Mouse (Mus musculus): ENCODE measurements around the gene Mrps10. TPM values are rescaled to one million over a fixed set of nuclear protein-coding genes. Genes with fewer than 3 reads are reported as not detected.
"Not testable (repeated sequence)": the region's sequence is repeated elsewhere in the genome, so short reads cannot be mapped to it uniquely, and the experiment has no call there.

The Mrps10 gene
- polyA plus RNA-seq (2015; fragmentation: Nextera tagmentation; extraction: Ambion mirVana), result 72.0 and 75.3 TPM in 2 replicates

DNA sequence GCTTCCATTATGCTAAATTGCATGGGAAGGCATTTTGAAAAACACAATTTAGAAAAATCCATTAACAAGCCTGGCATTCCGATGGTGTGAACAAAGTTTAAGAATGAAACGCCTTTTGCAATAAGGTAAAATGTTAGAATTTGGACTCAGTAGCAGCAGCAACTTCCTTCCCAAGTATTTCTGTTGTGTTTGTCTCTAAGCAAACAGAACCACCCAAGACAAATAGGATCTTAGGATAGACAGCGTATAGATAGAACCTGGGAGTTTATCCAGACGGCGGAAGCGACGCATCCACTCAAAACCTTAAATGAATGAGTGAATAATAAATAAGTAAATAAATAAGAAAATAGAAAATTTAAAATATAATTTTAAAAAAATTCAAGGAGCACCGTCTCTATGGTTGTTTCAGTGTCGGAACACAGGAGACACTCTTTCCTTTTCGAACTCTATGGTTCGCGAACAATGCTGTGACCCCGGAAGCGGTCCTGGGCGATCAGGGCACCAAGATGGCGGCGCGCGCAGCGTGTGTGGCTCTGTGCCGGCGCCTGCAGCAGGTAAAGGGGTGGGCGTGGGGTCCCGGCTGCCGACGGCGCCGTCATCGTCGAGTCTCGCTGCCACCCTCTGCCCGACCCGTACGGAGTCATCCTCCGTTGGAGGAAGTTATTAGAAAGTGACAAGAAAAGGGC is at the start of gene Mrps10:
Gene Mrps10, plus strand, starts transcription at position 487 of the 686 bp plus-strand sequence.
- Histone ChIP-seq H3K9me3 (replicated peaks) (no peaks in the 10 kb centered on the region), H3K9ac (replicated peaks) (peak within 1 kb of the TSS; percentile 63), H3K4me2 (peak within 1 kb of the TSS; percentile 82), H3K36me3 (peaks cover 13% of the 10 kb centered on the region), H3K27ac (replicated peaks) (peak within 1 kb of the TSS; percentile 87), H3K27me3 (replicated peaks) (peaks cover 23% of the 10 kb centered on the region), H3K4me1 (peaks cover 24% of the 10 kb centered on the region), H3K4me3 (replicated peaks) (peak within 1 kb of the TSS; percentile 56)
- ATAC-seq (ENCODE audit: low FRiP score), result peak; percentile 94
- 3% methylated on average over 35 of the region's 35 CpGs for whole genome bisulfite sequencing

DNA sequence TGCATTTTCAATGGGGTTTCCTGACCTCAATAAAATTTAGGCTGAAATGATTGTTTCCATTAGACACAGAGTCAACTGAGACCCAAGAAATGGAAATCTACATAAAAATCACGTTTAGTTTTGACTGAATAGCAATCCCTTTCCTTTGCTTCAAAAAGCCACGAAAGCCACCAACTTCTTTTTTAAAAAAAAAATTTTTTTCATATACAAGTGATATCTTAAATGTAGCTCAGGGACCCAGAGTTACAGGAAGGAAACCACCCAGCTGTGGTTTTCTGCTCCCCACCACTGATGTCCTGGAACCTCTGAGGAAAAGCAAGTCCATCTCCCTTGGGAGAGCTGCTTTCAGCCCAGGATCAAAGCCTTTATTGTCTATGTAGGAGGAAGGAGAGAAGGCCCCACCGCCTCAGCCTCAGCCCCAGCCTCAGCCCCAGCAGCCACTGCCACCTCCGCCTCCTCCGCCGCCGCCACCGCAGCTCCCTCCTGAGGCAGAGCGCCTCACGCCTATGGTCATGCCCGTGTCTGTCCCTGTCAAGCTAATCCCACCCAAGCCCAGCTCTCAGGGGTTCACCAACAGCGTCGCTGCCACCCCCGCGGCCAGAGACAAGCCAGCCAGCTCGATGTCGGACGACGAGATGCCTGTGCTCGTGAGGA is 49.6 kb upstream of the Mrps10 start:
- H3K4me1 ChIP-seq, result no peaks in the 10 kb centered on the region
- no peak for ATAC-seq (ENCODE audit: low FRiP score)
- WGBS, result 81% methylated on average over 20 of the region's 20 CpGs
- H3K27me3 ChIP-seq (replicated peaks), result no peaks in the 10 kb centered on the region
- H3K4me3 ChIP-seq (replicated peaks), result no peak overlapping the region
- no peak overlapping the region for H3K9ac ChIP-seq (replicated peaks)
- H3K27ac ChIP-seq (replicated peaks), result no peak overlapping the region
- peaks cover 32% of the 10 kb centered on the region for H3K36me3 ChIP-seq
- H3K9me3 ChIP-seq (replicated peaks), result no peaks in the 10 kb centered on the region
- H3K4me2 ChIP-seq, result no peak overlapping the region

DNA sequence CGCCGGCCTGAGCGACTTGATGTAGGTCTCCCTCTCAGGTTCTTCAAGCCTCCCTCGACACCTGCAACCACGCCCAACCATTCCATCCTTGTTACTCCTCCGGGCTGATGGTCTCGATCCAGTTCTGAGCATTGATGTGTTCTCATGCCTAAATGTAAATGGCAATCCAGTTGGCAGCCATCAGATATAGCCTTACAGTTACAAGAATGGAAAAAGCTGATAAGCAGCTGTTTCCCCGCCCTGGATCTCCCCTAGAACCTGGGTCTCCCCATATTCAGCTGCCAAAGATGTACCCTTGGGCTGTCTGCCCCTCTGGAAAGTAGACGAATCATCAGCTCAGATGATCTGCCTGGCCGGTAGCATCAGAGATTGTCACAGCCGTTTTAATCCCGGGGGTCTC is 48.9 kb upstream of the Mrps10 start:
- Histone ChIP-seq H3K4me3 (replicated peaks) (no peak overlapping the region), H3K27me3 (replicated peaks) (no peaks in the 10 kb centered on the region), H3K36me3 (peaks cover 25% of the 10 kb centered on the region), H3K27ac (replicated peaks) (no peak overlapping the region), H3K9me3 (replicated peaks) (no peaks in the 10 kb centered on the region), H3K4me1 (no peaks in the 10 kb centered on the region), H3K9ac (replicated peaks) (no peak overlapping the region), H3K4me2 (no peak overlapping the region)
- ATAC-seq (ENCODE audit: low FRiP score), result no peak
- WGBS, result 95% methylated on average over 12 of the region's 12 CpGs

DNA sequence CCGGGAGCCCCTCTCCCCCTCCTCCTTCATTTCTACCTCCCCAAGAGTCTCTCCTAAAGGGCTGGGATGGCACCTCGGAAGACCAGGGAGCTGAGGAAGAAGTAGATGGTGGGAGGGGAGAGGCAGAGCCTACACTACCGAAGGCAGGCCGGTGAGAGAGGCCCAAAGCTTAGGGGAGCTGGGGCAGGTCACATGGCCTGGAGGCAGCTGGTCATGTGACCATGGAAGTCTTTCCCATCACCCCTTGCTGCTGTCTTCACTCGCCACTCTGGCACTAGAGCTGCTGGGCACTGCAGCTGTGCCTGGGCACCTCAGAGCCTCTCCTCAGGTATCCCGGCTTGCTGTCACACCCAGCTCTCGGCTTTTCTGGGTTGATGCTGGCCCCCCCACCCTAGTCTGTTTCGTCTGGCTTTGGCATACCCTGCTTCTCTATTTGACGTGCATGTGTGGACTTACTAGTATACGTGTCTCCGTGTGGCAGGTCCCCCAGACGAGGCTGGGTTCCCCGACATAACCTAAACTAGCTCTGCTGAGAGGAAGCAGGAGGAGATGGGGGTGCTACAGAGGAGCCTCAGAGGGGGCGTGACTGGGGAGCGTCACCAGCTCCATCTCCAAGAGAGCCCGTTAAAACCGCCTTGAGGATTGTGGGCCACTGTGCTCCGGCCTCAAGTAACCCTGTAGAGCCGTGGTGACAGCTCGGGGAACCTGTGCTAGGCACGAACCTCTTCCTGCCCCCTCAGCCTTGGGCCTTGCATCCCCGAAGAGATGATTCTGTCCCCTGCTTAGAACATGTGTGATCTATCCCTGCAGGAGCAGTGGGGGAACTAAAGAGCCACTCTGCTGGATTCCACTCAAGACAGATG is 46.3 kb upstream of the Mrps10 start:
- no peak overlapping the region for H3K4me3 ChIP-seq (replicated peaks)
- 86% methylated on average over 22 of the region's 22 CpGs for WGBS

DNA sequence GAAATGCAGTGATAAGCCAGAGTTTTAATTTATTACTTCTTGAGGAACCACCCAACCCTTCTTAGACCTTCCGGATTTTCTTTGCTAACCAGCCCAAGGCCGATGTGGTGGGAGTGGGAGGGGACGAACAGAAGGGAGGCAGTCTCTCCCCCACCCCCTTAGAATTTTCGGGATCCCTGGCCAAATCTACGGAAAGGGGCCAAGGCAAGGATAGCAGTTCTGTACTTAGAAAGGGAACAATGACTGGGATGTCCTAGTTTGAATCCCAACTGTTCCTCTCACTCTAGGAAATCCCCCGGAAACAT is 45.7 kb upstream of the Mrps10 start:
- Histone ChIP-seq H3K27ac (replicated peaks) (no peak overlapping the region), H3K9ac (replicated peaks) (no peak overlapping the region), H3K36me3 (peaks cover 24% of the 10 kb centered on the region), H3K4me3 (replicated peaks) (no peak overlapping the region), H3K4me1 (no peaks in the 10 kb centered on the region), H3K9me3 (replicated peaks) (no peaks in the 10 kb centered on the region), H3K27me3 (replicated peaks) (no peaks in the 10 kb centered on the region), H3K4me2 (no peak overlapping the region)
- ATAC-seq (ENCODE audit: low FRiP score), result no peak
- WGBS, result 95% methylated on average over 6 of the region's 6 CpGs

More for the DNA sequence above, 46.3 kb upstream of the Mrps10 start:
- H3K27me3 ChIP-seq (replicated peaks), result no peaks in the 10 kb centered on the region
- ATAC-seq (ENCODE audit: low FRiP score), result no peak
- H3K9me3 ChIP-seq (replicated peaks), result no peaks in the 10 kb centered on the region
- no peak overlapping the region for H3K27ac ChIP-seq (replicated peaks)
- no peak overlapping the region for H3K9ac ChIP-seq (replicated peaks)
- no peak overlapping the region for H3K4me2 ChIP-seq
- H3K36me3 ChIP-seq, result peaks cover 23% of the 10 kb centered on the region
- no peaks in the 10 kb centered on the region for H3K4me1 ChIP-seq

DNA sequence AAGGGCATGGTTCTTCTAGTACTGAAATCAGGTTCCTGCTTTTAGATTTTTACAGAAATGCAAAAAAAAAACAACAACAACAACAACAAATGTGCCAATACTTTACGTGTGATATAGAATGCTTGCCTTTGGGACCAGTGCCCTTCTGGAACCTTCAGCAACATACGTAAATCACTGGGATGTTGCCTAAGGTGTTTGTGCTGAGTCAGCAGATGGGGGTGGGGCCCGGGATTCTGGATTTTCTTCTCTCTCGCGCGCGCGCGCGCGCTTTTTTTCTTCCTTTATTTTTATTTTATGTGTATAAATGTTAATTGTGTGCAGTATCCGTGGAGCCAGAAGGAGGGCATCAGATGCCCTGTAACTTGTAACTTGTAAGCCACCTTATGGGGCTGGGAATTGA is 41.1 kb upstream of the Mrps10 start:
- H3K9ac ChIP-seq (replicated peaks), result no peak overlapping the region
- 89% methylated on average over 12 of the region's 12 CpGs for WGBS
- H3K36me3 ChIP-seq, result peaks cover 43% of the 10 kb centered on the region
- peaks cover 5% of the 10 kb centered on the region; the same call in 1 of the 2 replicates for H3K4me1 ChIP-seq
- no peak for ATAC-seq (ENCODE audit: low FRiP score)
- H3K9me3 ChIP-seq (replicated peaks), result no peaks in the 10 kb centered on the region
- H3K4me3 ChIP-seq (replicated peaks), result no peak overlapping the region
- H3K4me2 ChIP-seq, result no peak overlapping the region
- H3K27me3 ChIP-seq (replicated peaks), result no peaks in the 10 kb centered on the region
- H3K27ac ChIP-seq (replicated peaks), result no peak overlapping the region

DNA sequence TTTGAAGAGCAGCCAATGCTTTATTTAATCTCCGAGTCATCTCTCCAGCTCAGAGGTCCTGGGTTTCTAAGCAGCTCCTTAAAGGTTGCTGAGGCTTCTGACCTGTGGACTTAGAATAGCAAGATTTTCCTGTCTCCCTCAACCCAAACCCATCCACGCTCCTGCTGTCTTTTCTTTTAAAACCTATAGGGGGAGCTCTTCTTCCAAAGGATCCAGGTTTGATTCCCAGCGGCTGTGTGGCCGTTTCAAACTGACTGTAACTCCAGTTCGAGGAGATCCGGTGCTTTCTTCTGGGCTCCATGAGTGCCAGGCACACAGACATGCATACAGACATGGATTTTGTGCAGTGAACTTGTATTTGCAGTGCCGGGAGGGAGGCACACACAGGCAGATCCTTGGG is 40.7 kb upstream of the Mrps10 start:
- Histone ChIP-seq H3K9ac (replicated peaks) (no peak overlapping the region), H3K4me3 (replicated peaks) (no peak overlapping the region), H3K4me2 (no peak overlapping the region), H3K27me3 (replicated peaks) (no peaks in the 10 kb centered on the region), H3K9me3 (replicated peaks) (no peaks in the 10 kb centered on the region), H3K27ac (replicated peaks) (no peak overlapping the region), H3K36me3 (peaks cover 43% of the 10 kb centered on the region), H3K4me1 (peaks cover 8% of the 10 kb centered on the region; the same call in 1 of the 2 replicates)
- no peak for ATAC-seq (ENCODE audit: low FRiP score)
- 72% methylated on average over 7 of the region's 7 CpGs for WGBS

DNA sequence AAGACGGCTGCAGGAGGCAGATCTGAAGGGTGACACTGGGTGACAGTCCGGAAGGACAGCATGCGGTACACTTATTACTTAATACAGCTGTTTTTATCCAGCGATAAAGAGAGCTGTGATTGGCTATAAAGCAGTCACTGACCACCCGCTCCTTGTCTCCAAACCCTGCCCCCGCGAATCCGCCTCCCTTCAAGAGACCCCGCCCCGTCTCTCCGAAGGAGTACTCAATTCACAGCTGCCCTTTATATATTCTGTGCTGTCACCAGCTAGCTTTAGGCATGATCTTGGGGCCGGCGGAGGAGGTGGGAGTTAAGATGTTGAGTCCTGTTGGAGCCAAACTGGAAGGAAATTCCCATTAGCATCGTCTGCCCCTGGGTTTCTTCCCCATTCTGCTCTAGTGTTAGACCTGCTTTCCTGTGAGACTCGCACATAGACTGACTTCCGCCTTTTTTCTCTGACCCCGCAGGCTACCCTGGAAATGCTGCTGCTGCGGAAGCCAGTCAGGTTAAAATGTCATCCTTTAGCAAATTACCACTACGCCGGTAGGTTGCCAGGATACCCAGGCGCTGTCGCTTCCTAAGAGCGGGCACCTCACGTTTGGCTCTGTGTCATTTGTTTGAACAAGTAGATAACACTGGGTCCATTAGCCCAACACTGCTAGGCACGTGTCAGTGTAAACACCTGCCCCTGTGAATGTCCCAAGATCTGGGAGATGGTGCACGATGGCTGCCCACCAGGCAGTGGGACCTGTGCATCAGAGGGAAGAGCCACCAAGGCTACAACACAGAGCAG is 39.9 kb upstream of the Mrps10 start:
- Histone ChIP-seq H3K9me3 (replicated peaks) (no peaks in the 10 kb centered on the region), H3K4me1 (peaks cover 16% of the 10 kb centered on the region), H3K4me2 (no peak overlapping the region), H3K9ac (replicated peaks) (no peak overlapping the region), H3K36me3 (peaks cover 43% of the 10 kb centered on the region), H3K27me3 (replicated peaks) (no peaks in the 10 kb centered on the region), H3K4me3 (replicated peaks) (no peak overlapping the region), H3K27ac (replicated peaks) (no peak overlapping the region)
- 90% methylated on average over 26 of the region's 26 CpGs for WGBS
- no peak for ATAC-seq (ENCODE audit: low FRiP score)

DNA sequence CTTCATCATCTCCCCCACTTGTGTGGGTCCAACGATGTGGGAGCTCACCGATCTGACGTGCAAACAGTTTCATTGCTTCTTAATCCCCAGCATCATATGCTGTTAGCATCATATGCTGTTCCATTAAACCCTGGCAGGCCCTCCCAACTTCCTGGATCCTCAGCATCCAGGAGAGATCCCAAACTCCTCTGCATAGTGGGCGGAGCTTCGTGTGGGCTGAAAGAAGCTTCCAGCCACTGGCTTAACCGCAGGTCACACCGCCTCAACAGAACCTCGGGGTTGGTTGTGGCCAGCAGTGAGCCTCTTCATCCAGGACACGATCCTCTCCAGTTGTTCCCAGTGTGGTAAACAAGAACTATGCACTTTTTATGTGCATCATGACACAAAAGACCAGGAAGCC is 38.1 kb upstream of the Mrps10 start:
- H3K4me3 ChIP-seq (replicated peaks), result no peak overlapping the region
- H3K27me3 ChIP-seq (replicated peaks), result no peaks in the 10 kb centered on the region
- peaks cover 21% of the 10 kb centered on the region for H3K4me1 ChIP-seq
- no peaks in the 10 kb centered on the region for H3K9me3 ChIP-seq (replicated peaks)
- no peak for ATAC-seq (ENCODE audit: low FRiP score)
- H3K4me2 ChIP-seq, result no peak overlapping the region
- WGBS, result 94% methylated on average over 9 of the region's 9 CpGs
- H3K27ac ChIP-seq (replicated peaks), result no peak overlapping the region
- no peak overlapping the region for H3K9ac ChIP-seq (replicated peaks)
- H3K36me3 ChIP-seq, result peaks cover 42% of the 10 kb centered on the region

DNA sequence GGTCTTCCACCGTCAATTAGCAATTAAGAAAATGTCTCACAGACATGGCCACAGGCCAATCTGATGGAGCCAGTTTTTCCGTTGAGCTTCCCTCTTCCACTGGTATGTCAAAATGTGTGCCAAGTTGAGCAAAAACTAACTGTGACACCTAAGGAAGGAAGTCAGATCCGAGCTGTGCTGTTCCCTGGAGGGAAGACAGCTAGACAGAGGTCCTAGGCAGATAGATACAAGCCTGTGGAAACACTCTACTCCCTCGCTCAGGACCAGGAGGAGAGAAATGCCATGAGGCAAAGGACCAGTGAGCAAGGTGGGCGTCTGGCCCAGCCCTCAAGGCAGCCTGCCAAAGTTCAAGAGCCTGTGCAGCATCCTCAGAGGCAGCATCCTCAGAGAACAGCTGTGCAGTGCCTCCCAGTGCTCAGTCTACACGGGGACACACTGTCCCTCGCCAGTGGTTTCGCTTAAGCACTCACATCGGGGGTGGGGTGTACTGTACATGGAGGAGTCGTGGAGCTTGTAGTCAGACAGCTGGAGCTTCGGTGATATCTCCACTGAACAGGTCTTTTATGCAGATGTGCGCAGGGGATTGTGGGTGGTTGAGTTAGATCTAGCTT is 36.6 kb upstream of the Mrps10 start:
- H3K27me3 ChIP-seq (replicated peaks), result no peaks in the 10 kb centered on the region
- H3K4me2 ChIP-seq, result no peak overlapping the region
- peaks cover 21% of the 10 kb centered on the region for H3K4me1 ChIP-seq
- no peak overlapping the region for H3K27ac ChIP-seq (replicated peaks)
- peaks cover 31% of the 10 kb centered on the region for H3K36me3 ChIP-seq
- ATAC-seq (ENCODE audit: low FRiP score), result 0 out of 2 replicates have a peak, but pooled peaks have one; percentile 12
- WGBS, result 81% methylated on average over 12 of the region's 12 CpGs
- H3K9me3 ChIP-seq (replicated peaks), result no peaks in the 10 kb centered on the region
- H3K4me3 ChIP-seq (replicated peaks), result no peak overlapping the region
- no peak overlapping the region for H3K9ac ChIP-seq (replicated peaks)

DNA sequence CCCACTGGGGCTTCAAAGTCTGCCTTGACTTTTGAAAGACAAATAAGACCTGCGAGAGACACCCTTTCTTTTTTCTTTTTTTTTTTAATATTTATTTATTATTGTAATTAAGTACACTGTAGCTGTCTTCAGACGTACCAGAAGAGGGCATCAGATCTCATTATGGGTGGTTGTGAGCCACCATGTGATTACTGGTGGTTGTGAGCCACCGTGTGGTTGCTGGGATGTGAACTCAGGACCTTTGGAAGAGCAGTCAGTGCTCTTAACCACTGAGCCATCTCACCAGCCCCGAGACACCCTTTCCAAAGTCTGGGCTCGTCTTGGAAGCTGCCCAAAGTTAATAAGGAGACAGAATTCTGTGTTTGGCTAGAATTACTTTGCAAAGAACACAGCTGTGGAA is 36.0 kb upstream of the Mrps10 start:
- H3K27me3 ChIP-seq (replicated peaks); H3K9ac ChIP-seq (replicated peaks); H3K4me2 ChIP-seq; H3K4me3 ChIP-seq (replicated peaks); H3K27ac ChIP-seq (replicated peaks); H3K9me3 ChIP-seq (replicated peaks): not testable (repeated sequence)
- Histone ChIP-seq H3K36me3 (peaks cover 26% of the 10 kb centered on the region), H3K4me1 (peaks cover 21% of the 10 kb centered on the region)
- peak; percentile 34; the same call in 1 of the 2 replicates for ATAC-seq (ENCODE audit: low FRiP score)
- 49% methylated on average over 5 of the region's 5 CpGs for WGBS

Data from neural tube, embryonic 15.5 days (tissue).